Mouse (Mus musculus) stomach, embryonic 14.5 days (tissue): ENCODE measurements around the gene Slc4a5. TPM values are rescaled to one million over a fixed set of nuclear protein-coding genes. Genes with fewer than 3 reads are reported as not detected.

Experiments
- ATAC-seq: fragments of 200-750 bp; cut with Nextera tagmentation; 2 replicates; pipeline ENCODE4 v1.8.0; 2017; ENCODE audit warnings: low read depth, moderate TSS enrichment; ENCODE audit not compliant: insufficient number of reproducible peaks, insufficient read depth, low FRiP score
- H3K27ac ChIP-seq: fragments of 300-500 bp; sonication (generic); 2 replicates; pipeline ENCODE4 v1.5.1; 2014; ENCODE audit warnings: mild to moderate bottlenecking, low read length, moderate library complexity, mixed read lengths
- H3K27me3 ChIP-seq: fragments of 300-500 bp; sonication (generic); 2 replicates; pipeline ENCODE4 v1.6.1; 2014; ENCODE audit warnings: low read length, control low read depth, mixed read lengths; ENCODE audit not compliant: control insufficient read depth, insufficient read depth
- H3K36me3 ChIP-seq: fragments of 300-500 bp; sonication (generic); 2 replicates; pipeline ENCODE4 v1.6.1; 2014; ENCODE audit warnings: mild to moderate bottlenecking, control low read depth, low read length, moderate library complexity, mixed read lengths; ENCODE audit not compliant: control insufficient read depth, insufficient read depth
- H3K4me1 ChIP-seq: fragments of 300-500 bp; sonication (generic); 2 replicates; pipeline ENCODE4 v1.6.1; 2014; ENCODE audit warnings: low read length, control low read depth, mixed read lengths; ENCODE audit not compliant: control insufficient read depth, insufficient read depth
- H3K4me2 ChIP-seq: fragments of 300-500 bp; sonication (generic); replicated peaks from 2 replicates; pipeline ENCODE4 v1.6.1; 2014; ENCODE audit warnings: low read depth, low read length, control low read depth
- H3K4me3 ChIP-seq: fragments of 300-500 bp; sonication (generic); 2 replicates; pipeline ENCODE4 v1.5.1; 2014; ENCODE audit warnings: low read depth, low read length, control low read depth
- H3K9ac ChIP-seq: fragments of 300-500 bp; sonication (generic); replicated peaks from 2 replicates; pipeline ENCODE4 v1.6.1; 2014; ENCODE audit warnings: low read depth, mild to moderate bottlenecking, control low read depth, low read length, moderate library complexity, mixed read lengths
- H3K9me3 ChIP-seq: fragments of 300-500 bp; sonication (generic); 2 replicates; pipeline ENCODE4 v1.6.1; 2016; ENCODE audit warnings: low read depth, low read length, control low read depth; ENCODE audit not compliant: control insufficient read depth
- WGBS: fragments of 180-500 bp; shearing (Covaris S2); extraction: QIAGEN DNeasy Blood & Tissue Kit; methylation state at CpG from one replicate; pipeline ENCODE4 v1.1.7; 2014; 5-methylcytosine and 5-hydroxymethylcytosine counted together
- polyA plus RNA-seq: library from polyadenylated mRNA; unstranded; fragments of >200 nt; fragmentation: Nextera tagmentation; extraction: Ambion mirVana; gene quantifications from 2 replicates; pipeline ENCODE4 v1.2.1, GENCODE M21; 2014

Gene Slc4a5
- polyA plus RNA-seq, 1 experiment from 2014 or later, result 0.38 TPM

DNA sequence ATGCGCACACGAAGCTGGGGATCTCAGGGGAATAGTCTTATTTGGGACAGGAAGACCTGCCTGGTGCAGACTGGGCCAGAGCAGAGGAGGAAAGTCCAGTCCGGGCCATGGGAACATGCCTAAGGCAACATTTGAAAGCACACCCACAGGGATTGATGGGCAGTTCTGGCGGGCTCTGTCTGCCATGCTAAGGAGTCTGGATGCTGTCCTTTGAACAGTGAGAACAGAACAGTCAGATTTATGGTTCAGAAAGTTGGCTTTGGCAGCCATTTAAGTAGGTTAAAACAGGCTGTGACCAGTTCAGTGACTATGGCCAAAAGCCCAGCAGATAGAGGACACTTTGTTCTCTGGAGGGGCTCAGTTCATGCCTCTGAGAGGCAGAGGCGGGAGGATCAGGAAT is 82.6 kb downstream of the Slc4a5 start:
- Histone ChIP-seq H3K4me3 (no peak overlapping the region), H3K27me3 (no peaks in the 10 kb centered on the region), H3K4me2 (no peak overlapping the region), H3K36me3 (peaks cover 13% of the 10 kb centered on the region; the same call in 1 of the 2 replicates), H3K9me3 (no peaks in the 10 kb centered on the region), H3K4me1 (no peaks in the 10 kb centered on the region), H3K9ac (no peak overlapping the region), H3K27ac (no peak overlapping the region)
- no peak for ATAC-seq
- 80% methylated on average over 5 of the region's 5 CpGs for WGBS

DNA sequence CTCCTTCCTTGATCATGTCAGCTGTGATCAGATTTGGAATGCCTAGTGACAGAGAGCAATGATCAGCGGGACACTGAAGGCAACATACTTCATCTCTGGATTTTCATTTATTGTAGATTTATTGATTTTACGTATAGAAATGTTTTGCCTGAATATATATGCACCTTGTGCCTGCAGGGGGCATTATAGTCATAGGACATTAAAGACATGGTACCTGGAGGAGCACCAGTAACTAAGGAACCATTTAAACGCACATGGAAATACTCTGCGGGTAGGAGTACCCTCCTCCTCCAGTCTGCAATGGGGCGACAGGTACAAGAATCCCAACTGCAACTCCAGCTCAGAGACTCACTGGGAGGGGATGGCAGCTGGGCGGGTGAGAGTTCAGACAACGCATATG is 89.4 kb downstream of the Slc4a5 start:
- Histone ChIP-seq H3K4me3 (no peak overlapping the region), H3K4me1 (no peaks in the 10 kb centered on the region), H3K27me3 (no peaks in the 10 kb centered on the region), H3K36me3 (peaks cover 25% of the 10 kb centered on the region), H3K9ac (no peak overlapping the region), H3K9me3 (no peaks in the 10 kb centered on the region), H3K4me2 (no peak overlapping the region), H3K27ac (no peak overlapping the region)
- ATAC-seq, result no peak
- 89% methylated on average over 7 of the region's 7 CpGs for WGBS

DNA sequence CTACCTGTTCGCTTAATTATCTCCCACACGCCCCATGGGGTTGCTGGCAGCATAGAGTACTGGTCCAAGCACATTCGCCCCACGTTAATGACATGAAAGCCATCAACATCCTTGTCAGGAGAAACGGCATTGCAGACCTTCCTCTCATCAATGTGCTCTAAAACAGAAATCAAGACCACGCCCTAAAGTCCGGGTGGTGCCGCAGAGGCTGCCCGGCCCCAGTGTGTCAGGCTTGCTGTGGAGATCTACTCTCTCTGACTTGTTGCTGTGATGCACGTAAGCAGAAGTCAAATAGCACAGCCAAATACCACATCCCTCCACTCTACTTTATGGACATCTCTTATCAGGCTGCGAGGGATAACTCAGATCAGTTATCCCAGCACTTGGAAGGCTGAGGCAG is 91.6 kb downstream of the Slc4a5 start:
- no peak overlapping the region for H3K9ac ChIP-seq
- H3K4me1 ChIP-seq, result peaks cover 6% of the 10 kb centered on the region; the same call in 1 of the 2 replicates
- H3K27ac ChIP-seq, result no peak overlapping the region
- no peak overlapping the region for H3K4me3 ChIP-seq
- H3K9me3 ChIP-seq, result no peaks in the 10 kb centered on the region
- no peaks in the 10 kb centered on the region for H3K27me3 ChIP-seq
- peaks cover 19% of the 10 kb centered on the region for H3K36me3 ChIP-seq
- no peak for ATAC-seq
- WGBS, result 90% methylated on average over 11 of the region's 11 CpGs
- no peak overlapping the region for H3K4me2 ChIP-seq

DNA sequence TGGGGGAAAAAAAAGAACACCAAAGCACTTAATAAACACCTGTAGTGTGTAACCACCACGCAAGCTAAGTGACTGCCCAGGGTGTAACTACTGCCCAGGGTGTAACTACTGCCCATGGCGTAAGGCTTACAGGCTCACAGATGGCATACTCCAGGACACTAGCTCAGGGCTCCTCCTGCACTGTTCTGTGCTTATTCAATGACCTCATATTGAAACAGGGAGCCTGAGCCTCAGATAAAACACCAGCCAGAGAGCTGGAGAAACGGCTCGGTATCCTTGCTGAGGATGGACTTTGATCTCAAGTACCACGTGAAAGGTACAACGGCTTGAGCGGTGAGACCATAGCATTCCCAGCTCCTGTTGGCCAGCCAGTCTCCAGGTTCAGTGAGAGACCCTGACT is 92.4 kb downstream of the Slc4a5 start:
- 80% methylated on average over 7 of the region's 7 CpGs for WGBS
- Histone ChIP-seq H3K9me3 (no peaks in the 10 kb centered on the region), H3K4me3 (no peak overlapping the region), H3K9ac (no peak overlapping the region), H3K27ac (no peak overlapping the region), H3K36me3 (peaks cover 13% of the 10 kb centered on the region), H3K4me2 (no peak overlapping the region), H3K27me3 (no peaks in the 10 kb centered on the region), H3K4me1 (peaks cover 12% of the 10 kb centered on the region; the same call in 1 of the 2 replicates)
- ATAC-seq, result peak; percentile 78

DNA sequence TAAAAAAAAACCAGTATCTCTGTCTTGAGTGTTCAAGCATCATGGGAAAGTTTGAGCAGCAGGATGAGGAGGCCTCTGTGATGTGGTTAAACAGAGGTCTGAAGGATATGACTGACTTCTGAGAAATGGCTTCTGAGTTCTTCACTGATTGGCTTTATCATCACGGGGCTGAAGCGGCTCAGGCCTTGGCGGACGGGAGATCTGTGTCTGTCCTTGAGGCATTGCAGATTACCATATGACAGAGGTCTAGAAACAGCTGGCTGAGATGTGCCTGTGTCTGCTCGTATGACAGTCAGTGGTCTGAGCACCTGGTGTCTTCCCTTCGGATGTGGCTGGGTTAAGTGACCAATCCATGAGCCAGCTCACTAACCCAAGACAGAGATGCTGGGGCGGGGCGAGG is 92.9 kb downstream of the Slc4a5 start:
- no peaks in the 10 kb centered on the region for H3K27me3 ChIP-seq
- peaks cover 12% of the 10 kb centered on the region for H3K36me3 ChIP-seq
- no peak overlapping the region for H3K9ac ChIP-seq
- no peaks in the 10 kb centered on the region for H3K9me3 ChIP-seq
- no peak overlapping the region for H3K4me3 ChIP-seq
- no peak overlapping the region for H3K27ac ChIP-seq
- 80% methylated on average over 8 of the region's 8 CpGs for WGBS
- no peak for ATAC-seq
- no peak overlapping the region for H3K4me2 ChIP-seq
- H3K4me1 ChIP-seq, result peaks cover 12% of the 10 kb centered on the region; the same call in 1 of the 2 replicates

DNA sequence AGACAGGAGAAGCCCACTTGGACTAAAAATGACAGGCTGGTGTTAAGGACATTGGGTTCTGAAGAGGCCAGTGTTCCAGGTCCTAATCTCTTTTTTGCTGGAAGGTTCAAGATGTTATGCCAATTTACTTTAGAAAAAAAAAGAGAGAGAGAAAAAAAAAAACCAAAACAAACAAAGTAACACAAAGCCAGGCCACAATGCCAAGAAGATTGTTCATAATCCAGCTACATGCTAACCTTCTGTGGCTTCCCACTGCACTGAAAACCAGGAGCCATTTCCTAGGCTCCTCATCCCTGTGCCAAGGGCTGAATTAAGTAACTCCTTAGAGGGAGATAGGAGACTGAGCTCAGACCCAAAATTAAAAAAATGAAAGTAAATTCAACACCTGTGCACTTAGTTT is 95.7 kb downstream of the Slc4a5 start:
- Histone ChIP-seq H3K36me3 (peaks cover 9% of the 10 kb centered on the region), H3K9ac (no peak overlapping the region), H3K4me1 (peaks cover 12% of the 10 kb centered on the region; the same call in 1 of the 2 replicates), H3K27me3 (no peaks in the 10 kb centered on the region), H3K27ac (no peak overlapping the region), H3K4me2 (no peak overlapping the region), H3K4me3 (no peak overlapping the region), H3K9me3 (no peaks in the 10 kb centered on the region)
- ATAC-seq, result no peak

DNA sequence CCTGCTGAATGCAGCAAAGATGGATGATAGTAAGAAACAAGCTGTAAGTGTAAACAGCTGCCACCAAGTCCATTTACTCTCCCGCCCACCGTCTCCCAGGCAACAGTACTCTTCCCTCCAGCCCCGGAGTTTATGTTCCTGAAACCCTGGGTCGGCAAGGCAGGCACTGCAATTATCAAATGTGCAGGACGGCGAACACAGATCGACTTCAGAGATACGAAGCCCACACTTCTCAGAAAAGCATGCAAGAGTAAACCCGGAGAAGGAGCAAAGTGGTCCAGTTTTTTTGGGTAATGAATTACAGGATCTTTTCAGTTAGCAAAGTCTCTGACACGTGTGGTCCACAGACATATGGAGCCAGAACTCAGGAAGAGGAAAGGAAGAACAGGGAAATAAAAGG is 96.4 kb downstream of the Slc4a5 start:
- Histone ChIP-seq H3K36me3 (peaks cover 9% of the 10 kb centered on the region), H3K9me3 (no peaks in the 10 kb centered on the region), H3K9ac (no peak overlapping the region), H3K27me3 (no peaks in the 10 kb centered on the region), H3K4me3 (peak overlapping the region; percentile 11), H3K4me1 (peaks cover 12% of the 10 kb centered on the region; the same call in 1 of the 2 replicates), H3K4me2 (peak overlapping the region; percentile 82), H3K27ac (no peak overlapping the region)
- 4% methylated on average over 10 of the region's 10 CpGs for WGBS
- no peak for ATAC-seq

DNA sequence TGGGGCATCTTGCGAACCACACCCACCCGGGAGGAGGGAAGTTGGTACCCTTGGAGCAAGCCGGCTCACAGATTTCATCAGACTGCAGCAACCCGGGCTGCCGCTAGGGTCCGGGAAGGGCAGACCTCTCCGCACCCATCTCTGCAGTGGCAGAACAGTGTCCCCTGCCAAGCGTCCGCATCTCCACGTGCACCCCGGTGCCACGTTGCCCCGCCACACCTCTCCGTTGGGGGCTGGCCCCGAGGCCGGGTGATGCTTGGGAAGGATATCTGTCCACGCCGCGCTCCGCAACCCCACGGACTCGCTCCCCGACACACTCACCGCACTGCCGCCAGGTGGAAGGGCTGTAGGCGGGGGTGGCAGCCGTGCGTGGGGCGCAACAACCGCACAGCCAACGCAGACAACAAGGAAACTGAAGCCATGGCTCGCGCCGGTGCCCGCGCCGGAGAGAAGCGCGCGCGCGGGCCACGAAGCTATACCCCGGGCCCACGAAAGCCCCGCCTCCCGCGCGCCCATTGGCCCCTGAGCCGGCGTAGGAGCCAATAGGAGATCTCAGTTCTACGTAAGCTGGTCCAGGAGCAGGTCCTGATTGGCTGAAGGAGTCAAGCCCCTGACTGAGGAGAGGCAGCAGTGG is 97.6 kb downstream of the Slc4a5 start:
- no peaks in the 10 kb centered on the region; the same call in 1 of the 2 replicates for H3K36me3 ChIP-seq
- H3K9ac ChIP-seq, result peak overlapping the region; percentile 53
- H3K4me3 ChIP-seq, result peak overlapping the region; percentile 95
- no peaks in the 10 kb centered on the region for H3K9me3 ChIP-seq
- peak overlapping the region; percentile 82 for H3K4me2 ChIP-seq
- ATAC-seq, result peak; percentile 98
- H3K4me1 ChIP-seq, result peaks cover 12% of the 10 kb centered on the region; the same call in 1 of the 2 replicates
- H3K27me3 ChIP-seq, result no peaks in the 10 kb centered on the region
- under 1% methylated on average over 52 of the region's 52 CpGs for WGBS
- H3K27ac ChIP-seq, result no peak overlapping the region

DNA sequence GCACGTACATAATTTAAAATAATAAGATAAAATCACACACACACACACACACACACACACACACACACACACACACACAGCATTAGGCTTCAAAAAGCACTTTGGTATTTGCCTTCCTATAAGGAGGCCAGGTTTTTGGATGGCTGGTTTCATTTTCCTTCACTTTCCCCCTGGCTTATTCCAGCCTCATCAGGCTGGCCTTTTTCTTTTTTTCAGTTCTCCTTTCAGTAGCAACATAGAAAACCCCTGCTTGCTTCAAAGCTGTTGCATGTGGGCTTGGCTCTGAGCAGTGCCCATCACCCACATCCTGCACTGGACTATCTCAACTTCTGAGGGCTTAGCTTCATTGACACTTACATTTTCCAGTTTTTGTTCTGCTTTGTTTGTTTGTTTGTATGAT is 102.3 kb downstream of the Slc4a5 start:
- ATAC-seq, result no peak
- H3K4me2 ChIP-seq, result no peak overlapping the region
- H3K27ac ChIP-seq, result no peak overlapping the region
- no peak overlapping the region for H3K4me3 ChIP-seq
- no peak overlapping the region for H3K9ac ChIP-seq
- 42% methylated on average over 1 of the region's 1 CpGs for WGBS
- H3K36me3 ChIP-seq, result no peaks in the 10 kb centered on the region
- no peaks in the 10 kb centered on the region for H3K9me3 ChIP-seq
- H3K4me1 ChIP-seq, result peaks cover 6% of the 10 kb centered on the region; the same call in 1 of the 2 replicates
- no peaks in the 10 kb centered on the region for H3K27me3 ChIP-seq
